Mouse (Mus musculus): ENCODE data around the gene Ikzf1.

Ikzf1 gene

DNA sequence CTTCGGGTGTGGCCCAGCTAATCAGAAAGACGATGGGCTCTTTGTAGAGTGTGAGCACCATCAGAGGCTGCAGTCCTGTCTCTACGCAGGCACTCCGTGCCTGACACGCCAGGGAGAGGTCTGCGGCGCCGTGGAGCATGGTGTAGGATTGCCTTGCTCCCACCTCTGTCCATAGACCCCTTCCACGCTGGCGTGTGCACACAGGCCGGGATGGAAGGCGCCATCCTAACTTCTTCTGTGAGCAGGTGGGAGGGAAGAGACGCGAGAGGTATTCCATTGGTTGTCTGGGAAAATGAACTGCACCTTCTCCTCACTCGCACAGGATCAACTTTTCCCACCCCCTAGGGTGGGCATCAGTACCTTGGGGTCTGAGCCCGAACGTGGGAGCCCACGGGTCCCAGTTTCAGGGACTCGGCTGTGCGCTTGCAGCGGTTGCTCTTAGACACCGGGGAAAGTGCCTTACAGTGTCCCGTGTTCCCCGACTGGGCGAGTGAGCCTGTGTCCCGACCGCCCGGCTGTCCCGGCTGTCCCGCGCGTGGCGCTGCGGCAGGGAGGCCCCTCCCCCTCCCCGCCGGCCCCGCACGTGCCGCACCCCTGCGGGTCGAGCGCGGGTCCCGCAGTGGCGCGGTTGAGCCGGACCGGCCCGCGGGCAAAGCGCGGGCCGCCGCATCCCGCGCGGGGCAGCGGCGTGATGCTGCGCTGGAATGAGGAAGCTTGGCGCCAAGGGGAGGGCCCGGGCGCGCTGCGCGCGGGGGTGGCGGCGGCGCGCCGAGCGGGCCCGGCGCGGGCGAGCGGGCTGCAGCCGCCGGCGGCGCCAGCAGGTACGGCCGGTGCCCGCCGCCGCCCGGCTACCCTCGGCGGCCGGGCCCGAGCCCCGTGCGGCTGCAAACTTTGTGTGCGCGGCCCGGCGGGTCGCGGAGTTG is at the start of gene Ikzf1:
Ikzf1 (plus strand) TSS at position 74 of the 923 bp plus-strand sequence.
- peak; percentile 63 for DNase-seq (ENCODE audit: low read depth)

DNA sequence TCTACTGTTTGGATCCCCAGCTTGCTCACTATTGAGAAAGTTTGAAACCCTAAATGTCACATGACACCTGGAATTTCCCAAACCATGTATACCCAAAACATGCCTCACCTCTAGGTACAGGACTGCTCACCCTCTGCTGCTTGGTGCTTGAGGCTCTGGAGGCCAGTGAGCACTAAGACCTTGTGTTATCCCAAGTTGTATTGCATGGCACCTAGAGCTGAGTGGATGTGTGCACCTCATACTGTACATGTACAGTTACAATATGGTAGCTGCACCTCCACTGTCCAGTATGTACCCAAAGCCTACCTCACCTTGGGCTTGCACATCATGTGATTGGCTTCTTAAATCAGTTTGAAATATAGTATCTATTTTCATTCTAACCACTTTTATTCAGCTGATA is 40.5 kb upstream of the Ikzf1 start:
- no peak for DNase-seq (ENCODE audit: low read depth)

DNA sequence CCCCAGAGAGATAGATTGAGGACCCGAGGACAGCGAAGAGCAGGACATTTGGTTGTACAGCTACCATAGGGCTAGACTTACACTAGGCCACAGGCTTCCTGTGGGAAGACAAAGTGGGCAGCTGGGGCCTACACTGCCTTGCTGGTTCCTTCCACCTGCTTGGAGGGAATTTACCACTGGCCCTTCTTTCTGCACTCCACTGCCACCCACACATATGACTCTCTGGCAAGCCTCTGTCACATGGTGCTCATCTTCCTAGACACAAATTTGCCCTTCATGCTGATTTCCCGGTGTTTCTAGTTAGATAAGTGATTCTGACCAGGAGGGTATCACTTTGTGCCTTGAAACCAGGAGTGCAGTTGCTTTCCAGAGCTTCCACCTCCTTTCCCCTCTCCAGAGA is 28.4 kb upstream of the Ikzf1 start:
- DNase-seq (ENCODE audit: low read depth) = peak; percentile 53

DNA sequence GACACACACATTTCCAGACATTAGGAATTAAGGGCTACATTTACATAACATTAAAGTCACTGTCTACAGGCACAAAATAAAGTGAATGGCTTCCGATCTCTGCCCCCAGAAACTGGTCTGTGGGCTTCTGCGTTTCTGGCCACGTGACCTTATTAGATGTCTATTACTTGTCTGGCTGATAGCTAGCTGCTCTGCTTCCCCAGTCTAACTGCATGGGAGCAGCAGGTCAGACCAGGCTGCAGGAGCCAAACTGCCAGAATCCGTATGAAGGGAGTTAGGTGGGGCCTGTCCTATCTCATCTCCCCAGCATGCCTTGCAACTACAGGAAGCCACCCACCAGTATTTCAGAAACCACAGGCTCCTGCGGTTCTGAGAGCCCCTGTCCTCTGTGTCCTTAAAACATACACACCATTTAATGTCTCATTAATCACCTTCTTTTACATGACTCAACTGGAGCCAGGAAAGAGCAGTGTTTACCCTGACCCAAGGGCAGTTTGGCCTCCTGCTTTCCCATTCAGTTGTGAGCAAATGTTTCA is 27.7 kb upstream of the Ikzf1 start:
- peak; percentile 74 for DNase-seq (ENCODE audit: low read depth)

DNA sequence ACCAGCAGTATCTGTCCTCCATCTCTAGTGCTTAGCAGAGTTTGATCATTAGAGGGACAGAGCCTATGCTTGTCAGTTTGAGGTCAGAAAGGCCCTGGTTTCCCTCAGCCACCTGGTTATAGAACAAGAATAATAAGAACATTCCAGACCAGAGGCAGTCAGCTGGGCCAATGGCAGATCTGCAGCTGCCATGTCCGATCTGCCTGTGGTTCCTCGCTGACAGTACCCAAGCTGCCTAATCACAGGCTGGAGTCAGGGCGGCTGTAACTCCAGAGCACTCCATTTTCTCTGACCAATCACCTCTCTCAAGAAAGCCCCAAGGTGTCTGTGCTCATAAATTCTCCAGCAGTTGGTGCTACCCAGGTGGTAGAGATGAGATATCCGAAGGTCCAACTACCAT is 27.2 kb upstream of the Ikzf1 start:
- no peak for DNase-seq (ENCODE audit: low read depth)

DNA sequence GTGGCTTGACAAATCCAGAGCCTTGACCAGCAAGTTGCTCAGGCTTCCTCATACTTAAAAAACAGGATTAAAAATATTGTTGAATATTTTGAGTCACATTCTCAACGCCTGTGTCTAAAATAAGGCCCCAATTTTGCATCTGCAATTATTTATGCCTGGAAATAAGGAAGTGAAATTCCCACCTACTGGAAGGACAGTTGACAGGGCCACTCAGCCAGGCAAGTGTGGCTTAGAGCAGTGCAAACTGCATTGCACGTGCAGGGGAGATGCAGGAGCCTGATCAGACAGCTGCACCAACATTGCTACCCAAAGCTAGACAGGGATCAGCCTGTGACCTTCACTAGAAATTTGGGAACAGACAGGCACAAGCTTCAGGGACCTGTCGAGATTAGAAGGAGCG is 26.0 kb upstream of the Ikzf1 start:
- no peak for DNase-seq (ENCODE audit: low read depth)

DNA sequence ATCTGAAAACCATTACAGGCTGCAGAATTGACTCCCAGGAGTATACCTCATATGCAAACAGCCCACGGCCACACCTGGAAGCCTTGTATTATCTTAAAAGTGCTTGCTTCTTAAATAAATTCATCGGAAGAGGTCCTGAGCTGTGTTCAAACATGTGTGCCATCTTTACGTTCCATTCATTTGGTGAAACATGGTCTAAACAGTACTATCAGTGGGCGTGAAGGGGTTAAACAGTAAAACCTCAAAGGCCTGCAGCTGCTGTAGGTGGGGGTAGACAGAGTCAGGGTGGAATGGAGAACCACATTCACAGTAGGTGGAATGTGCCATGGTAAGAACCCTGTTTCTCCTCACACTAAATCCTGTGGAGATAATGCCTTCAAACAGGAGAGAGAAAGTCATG is 24.2 kb upstream of the Ikzf1 start:
- no peak for DNase-seq (ENCODE audit: low read depth)

DNA sequence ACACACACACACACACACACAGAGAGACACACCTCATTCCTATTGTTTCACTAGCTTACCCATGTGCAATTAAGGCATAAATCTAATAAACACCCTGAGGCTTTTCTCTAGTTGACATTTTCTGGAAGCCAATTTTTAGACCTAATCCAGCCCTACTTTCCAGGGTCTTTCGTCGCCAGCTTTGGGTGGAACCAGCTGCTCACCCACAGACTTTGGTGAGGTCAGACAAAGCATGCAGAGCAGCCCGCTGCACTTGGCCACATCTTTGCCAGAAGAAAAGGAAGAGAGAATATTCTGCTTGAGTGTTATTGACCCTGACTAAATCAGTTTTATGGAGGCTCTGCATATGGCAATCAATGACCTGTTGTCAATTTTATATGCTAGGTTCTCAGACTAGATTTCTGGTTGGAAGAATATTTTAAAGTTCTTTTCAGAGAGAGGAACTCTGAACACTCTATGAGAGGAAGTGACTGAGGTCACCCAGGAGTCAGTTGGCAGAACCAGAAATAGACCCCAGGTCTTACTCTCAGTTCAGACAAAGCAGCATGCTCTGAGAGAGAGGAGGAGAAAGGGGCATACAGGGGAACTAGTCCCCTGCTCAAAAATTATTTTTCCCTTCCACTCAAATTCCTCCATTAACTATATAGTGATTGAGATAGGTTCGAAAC is 17.4 kb upstream of the Ikzf1 start:
- DNase-seq (ENCODE audit: low read depth) = no peak

DNA sequence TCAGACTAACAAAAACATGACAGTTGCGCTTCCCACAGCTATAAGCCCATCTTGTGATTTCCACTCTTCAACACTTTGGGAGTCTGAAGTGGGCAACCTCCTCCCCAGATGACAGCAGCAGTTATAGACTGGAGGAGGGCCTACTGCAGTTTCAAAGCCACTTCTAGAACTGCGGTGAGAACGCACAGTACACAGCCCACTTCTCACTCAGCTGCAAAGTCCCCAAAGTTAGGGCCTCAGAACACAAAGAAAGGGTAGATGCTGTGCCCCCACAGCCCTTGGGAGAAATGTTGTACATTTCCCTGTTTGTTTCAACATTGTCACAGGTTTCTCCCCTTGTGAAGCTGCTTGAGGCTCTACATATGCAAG is 16.9 kb upstream of the Ikzf1 start:
- no peak for DNase-seq (ENCODE audit: low read depth)

DNA sequence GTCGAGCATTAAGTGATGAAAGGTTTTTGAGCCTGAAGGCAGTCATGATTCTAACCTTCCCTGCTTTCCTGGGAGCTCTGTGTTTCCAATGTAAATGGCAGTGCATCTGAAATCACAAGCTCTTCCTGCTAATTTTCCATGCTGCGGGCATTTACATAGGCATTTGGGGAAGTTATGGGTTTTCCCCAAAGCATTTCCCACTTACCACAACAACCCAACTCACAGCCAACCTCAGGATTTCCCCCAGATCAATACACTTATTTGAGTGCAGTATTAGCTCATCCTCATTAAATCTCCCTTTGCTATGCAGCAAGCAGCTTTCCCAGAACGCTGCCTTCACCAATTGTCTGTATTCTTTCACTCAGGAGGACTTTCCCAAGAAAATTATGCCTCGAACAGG is 11.8 kb upstream of the Ikzf1 start:
- DNase-seq (ENCODE audit: low read depth) = no peak

DNA sequence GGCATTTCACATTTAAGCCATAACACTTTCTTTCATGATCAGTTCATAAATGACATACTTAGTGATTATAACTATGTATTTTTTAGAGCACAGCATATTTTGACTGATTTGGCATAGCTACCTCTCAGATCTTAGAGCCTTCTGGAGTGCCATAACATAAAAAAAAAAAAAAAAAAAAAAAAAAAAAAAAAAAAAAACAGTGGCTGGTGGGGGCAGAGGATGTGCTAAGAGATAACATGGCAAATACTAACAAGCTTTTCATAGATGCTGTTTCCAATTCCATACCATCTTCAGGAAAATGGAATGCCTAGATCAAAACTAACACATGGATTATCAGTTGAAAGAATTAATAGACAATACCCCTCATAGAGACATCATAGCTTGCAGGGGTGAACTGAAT is 9.7 kb upstream of the Ikzf1 start:
- no peak for DNase-seq (ENCODE audit: low read depth)

DNA sequence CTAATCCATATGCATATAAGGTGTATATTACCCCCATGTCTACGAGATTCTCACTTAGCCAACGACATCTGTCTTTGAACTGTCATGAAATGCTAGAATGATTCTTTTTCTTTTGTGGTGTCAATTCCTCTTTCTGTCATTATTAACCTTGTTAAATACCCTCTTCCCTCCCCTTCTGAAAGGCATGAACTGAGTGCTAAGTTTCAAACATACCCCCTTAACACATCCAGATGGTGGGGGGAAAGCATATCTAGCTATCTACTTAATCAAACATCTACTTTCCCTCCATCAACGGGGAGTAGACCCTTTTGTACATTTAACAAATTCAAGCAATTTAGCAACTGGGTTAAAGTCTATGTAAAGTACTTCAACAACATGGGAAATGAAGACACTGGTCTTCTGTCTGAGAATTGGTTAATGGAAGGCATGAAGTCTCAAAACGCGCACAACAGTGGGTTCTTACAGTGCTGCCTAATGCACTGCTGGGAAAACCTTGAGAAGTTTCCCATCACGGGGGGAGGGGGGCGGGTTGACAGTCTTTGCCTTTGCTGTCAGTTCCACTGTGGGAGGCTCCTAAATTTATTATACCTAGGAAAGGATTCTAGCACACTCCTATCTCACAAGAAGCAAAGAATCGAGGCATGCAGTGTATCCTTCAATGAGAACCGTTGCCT is 8.6 kb upstream of the Ikzf1 start:
- no peak for DNase-seq (ENCODE audit: low read depth)

DNA sequence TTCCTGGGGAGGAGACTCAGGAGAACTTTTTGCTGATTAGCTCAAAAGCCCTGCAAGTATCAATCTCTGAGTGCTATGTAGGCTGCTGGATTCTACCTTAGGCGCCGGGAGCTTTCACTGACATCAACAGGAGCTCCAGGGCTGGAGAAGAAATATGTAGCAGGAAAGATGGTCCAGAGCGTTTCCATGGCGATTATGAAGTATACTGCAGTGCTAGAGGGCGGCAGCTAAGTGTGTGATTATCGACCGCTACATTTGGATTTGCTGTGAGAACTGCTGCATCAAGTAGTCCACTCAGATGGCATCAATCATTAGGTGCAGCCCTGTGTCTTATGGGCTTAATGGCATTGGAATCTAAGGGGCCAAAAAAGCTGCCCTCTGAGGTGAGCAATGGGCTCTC is 7.6 kb upstream of the Ikzf1 start:
- DNase-seq (ENCODE audit: low read depth) = no peak

DNA sequence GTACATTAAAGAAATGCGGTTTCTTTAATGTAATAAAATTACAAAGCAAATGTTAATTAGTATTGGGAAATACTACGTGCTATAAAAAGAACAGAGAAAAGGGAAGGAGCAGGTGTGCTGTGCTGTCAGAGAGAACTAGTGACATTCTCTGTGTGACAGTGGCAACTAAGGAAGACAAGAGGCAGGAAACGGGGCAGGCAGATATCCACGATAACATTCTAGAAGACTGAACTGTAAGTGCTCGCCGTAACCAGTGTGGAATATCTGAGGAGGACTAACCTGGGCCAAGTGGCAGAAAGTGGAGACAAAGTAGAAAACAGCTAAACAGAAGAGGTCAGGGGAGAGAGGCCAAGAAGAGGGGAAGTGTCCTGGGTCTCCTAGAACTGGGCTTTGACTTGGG is 5.8 kb upstream of the Ikzf1 start:
- peak; percentile 51 for DNase-seq (ENCODE audit: low read depth)

DNA sequence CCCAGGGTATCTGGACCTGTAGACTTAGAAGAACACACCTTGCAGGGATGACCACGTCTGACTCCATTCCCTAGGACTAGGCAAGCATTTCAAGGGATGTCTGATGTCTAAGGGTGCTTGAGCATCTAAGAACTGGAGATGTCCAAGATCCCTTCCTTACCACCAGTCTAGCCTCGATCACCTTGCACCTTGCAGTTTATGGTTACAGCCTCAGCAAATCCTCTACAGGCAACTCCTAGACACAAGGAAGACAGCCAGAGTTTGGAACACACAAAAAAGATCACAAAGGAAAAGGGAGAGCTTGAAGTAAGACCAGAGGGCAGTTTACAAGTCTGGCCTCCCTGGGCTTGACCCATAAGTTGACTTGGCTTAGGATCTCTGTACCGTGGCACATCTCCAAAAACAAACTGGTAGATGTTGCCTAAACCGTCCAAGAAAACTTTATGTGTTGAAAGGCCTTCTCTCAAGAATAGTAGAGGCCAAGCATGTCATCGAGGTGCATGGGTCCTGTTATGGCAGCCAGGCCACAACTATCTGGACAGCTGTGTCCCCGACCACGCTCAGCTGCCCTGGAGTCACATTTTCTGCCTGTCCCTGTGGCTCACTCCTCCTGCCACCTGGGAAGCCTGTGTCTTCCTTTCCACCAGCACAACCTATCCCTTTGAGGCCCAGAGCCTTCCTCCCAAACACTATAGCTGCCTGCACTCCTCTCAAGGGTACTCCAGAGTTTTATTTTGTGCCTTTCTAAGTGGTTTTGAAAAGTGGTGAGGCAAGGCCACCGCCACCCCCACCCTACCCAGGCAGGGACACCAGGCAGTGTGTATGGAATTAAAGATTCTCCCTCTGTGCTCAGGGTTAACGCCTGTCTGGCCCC is 510 bp upstream of the Ikzf1 start:
- DNase-seq (ENCODE audit: low read depth) = peak; percentile 44

DNA sequence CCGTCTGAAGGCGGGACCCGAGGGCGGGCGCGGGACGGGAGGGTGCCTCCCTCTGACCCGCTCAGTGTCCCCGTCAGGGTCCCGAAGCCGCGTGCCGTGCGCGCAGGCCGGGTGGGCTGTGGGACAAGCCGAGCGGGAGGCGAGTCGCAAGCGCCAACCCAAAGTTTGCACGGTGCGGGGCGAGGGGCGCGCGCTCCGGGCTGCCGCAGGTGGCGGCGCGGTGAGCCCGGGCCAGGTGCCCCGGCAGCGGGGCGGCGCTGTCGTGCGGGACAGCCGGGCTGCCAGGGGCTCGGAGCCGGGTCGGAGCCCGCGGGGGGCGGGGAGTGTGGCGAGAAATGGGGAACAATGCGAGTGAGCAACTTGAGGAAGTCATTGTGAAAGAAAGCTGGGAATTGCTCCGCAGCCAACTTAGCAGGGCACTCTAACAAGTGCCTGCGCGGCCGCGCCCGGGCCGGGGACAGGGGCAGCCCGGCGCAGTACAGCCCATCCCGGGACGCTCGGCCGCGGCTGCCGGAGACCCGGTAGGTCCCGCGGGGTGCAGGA is 1.1 kb downstream of the Ikzf1 start:
- peak; percentile 77 for DNase-seq (ENCODE audit: low read depth)

DNA sequence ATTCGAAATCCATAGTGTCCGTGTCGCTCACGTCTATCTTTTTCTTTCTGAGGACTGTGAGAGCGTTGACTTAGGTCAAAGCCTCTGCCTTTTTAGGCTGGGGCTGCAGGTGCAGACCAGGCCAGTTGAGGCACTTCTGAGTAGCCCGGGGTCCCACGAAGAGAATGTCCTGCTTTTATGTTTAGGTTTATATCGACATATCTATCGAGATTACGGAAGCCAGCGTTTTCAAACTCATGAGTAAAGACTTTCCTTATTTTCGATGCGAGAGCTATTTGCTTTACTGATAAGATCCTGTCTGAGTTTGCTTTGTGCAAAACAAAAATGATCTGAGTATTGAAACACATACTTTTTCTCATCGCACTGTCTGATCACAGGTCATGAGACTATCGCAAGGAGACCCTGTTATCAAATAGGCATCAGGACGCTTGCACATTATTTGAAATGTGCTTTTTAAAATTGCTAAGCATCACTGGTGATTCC is 1.8 kb downstream of the Ikzf1 start:
- peak; percentile 77 for DNase-seq (ENCODE audit: low read depth)

DNA sequence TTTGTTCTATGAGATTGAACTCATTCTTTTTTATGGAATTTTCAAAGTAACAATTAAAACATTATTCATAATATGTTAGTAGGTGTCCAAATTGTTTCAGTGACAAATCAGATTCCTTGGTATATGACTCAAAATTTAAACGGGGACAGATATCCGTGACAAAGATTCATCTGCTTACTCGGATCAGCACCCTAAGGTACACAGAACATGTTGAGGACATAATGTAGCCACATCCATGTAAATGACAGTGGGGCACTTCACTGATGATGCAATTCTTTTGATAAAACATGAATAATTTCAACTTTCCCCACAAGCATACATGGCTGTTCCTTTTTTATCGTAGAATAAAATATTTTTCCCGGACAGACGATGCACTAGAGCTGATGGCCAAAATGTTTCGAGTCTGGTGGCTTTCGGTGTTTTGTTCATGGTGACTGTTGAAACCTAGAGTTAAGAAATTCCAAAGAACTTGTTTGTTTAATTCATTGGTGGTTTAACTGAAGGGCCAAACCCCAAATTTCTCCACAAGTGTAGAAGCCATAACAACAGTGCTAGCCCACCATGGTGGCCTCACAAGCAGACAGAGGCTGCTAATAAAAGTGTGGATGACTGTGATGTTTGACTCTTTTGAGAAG is 2.9 kb downstream of the Ikzf1 start:
- DNase-seq (ENCODE audit: low read depth) = peak; percentile 72

DNA sequence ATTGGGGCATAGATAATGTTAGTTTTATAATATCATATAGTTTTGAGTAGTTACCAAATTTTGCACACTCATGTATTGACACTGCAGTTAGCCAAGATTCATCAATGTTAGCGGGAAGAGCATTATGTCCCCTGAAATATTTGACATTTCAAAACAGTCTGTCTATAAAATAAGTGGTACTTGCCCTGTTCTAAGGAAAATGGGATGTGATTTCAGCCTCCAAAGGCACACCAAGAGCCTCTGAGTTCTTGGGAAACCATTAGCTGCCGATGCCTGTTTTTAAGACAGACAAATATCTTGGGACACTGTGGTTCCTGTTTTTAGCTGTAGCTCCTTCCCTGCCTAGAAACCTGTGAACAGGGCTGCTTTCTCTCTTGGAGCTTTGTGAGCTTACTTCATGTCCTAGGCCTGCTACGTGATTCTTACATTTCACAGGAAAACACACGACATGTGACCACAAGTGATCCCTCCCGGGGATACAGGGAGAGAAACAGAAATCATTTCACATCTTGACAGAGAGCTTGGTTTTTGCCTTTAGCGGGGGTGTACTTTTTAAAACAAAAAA is 4.0 kb downstream of the Ikzf1 start:
- peak; percentile 66 for DNase-seq (ENCODE audit: low read depth)

DNA sequence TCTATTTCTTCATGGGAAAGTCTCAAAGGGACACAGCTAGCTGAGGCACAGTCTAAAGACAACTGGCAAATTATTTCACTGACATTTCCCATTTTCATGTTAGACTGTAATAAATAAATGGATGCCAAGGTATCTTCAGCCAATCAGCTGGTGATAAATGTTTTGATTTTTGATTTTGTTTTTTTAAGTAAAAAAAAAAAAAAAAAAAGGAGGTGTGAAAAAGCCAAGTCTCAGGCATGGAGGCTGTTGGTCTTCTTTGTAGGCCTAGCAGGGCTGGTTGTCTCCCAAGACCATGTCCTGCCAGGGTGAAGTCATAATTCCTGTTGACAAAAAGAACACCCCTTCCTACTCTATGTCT is 4.9 kb downstream of the Ikzf1 start:
- DNase-seq (ENCODE audit: low read depth) = no peak
